Mouse (Mus musculus): ENCODE results near the gene Cabin1. TPM values are rescaled to one million over a fixed set of nuclear protein-coding genes. Genes with fewer than 3 reads are reported as not detected.

The Cabin1 gene
- polyA plus RNA-seq, 1 experiment = 59.3 TPM

DNA sequence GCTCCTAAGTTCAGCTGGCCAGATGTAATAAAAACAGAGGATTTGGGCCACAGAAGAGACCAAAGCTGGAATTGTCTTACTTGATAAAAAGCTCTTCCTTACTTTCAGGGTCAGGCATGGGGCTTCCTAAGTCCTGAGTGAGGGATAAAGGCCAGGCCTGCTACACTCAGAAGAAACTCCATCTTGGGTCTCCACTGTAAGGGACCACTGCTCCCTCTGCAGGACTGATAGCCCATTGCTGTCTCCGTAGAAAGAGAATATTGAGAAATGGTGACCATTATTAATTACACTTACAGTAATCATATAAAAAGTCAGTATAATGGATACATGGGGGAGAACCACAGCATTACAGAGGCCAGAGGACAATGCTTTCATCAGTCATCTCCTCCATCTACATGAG, 60.6 kb downstream of the Cabin1 start:
- 94% methylated on average over 1 of the region's 1 CpGs for WGBS
- Histone ChIP-seq H3K4me3 (ENCODE audit: extremely low read depth, insufficient read depth, insufficient read length) (no peak overlapping the region), H3K36me3 (ENCODE audit: control insufficient read depth, insufficient read depth, low read length) (peaks cover 13% of the 10 kb centered on the region), H3K4me1 (ENCODE audit: control insufficient read depth, insufficient read depth, insufficient read length) (no peaks in the 10 kb centered on the region), H3K27ac (ENCODE audit: insufficient read depth, low read length) (no peak overlapping the region), H3K27me3 (ENCODE audit: control insufficient read depth, insufficient read depth, low read length) (no peaks in the 10 kb centered on the region)
- no peak for DNase-seq (ENCODE audit: low read depth in 1 of 2, low spot score in 2 of 2)
- no peak for TF ChIP-seq POLR2A (IDR thresholded peaks at IDR 0.05; ENCODE audit: low read depth, low read length)
- no peak for TF ChIP-seq CTCF (IDR thresholded peaks at IDR 0.05; ENCODE audit: extremely low read depth, insufficient read depth, insufficient read length, insufficient replicate concordance)

DNA sequence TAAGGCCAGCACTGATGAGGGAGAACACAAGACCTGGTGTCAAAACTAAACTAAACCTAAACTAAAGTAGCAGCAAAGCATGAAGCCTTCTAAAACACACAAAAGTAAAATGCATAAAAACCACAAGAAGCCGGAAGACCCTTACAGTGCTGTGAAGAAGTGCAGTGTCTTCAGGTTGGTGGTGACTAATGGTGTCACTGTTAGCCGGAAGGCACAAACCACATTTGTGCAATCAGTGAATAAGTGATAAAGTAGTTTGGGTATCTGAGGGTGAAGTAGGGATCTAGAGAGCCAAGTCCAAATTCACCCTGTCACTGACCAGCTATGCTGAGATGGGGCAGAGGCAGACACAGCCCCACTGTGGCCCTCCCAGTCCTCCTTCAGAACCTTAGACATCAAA, 61.6 kb downstream of the Cabin1 start:
- 85% methylated on average over 2 of the region's 2 CpGs for WGBS
- H3K36me3 ChIP-seq (ENCODE audit: control insufficient read depth, insufficient read depth, low read length) = peaks cover 13% of the 10 kb centered on the region
- DNase-seq (ENCODE audit: low read depth in 1 of 2, low spot score in 2 of 2) = no peak
- no peaks in the 10 kb centered on the region for H3K27me3 ChIP-seq (ENCODE audit: control insufficient read depth, insufficient read depth, low read length)
- TF ChIP-seq POLR2A (IDR thresholded peaks at IDR 0.05; ENCODE audit: low read depth, low read length) (no peak), CTCF (IDR thresholded peaks at IDR 0.05; ENCODE audit: extremely low read depth, insufficient read depth, insufficient read length, insufficient replicate concordance) (no peak)
- H3K4me1 ChIP-seq (ENCODE audit: control insufficient read depth, insufficient read depth, insufficient read length) = no peaks in the 10 kb centered on the region
- no peak overlapping the region for H3K4me3 ChIP-seq (ENCODE audit: extremely low read depth, insufficient read depth, insufficient read length)
- H3K27ac ChIP-seq (ENCODE audit: insufficient read depth, low read length) = no peak overlapping the region

DNA sequence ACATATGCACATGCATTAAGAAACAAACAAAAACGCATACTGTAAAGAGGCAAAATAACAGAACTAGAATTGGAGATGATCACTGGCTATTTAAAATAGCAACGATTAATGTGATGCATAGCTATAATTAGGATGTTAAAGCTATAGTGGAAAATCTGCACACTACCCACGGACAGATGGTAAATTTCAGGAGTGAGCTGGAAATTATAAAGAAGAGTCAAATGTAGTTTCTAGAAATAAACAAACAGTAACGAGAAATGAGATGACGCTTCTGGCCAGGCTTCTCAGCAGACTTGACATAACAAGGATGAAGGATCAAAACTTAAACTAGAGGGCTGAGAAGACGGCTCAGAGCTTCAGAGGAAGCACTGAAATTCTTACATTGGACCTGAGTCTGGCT, 62.9 kb downstream of the Cabin1 start:
- WGBS = 88% methylated on average over 6 of the region's 6 CpGs
- Histone ChIP-seq H3K36me3 (ENCODE audit: control insufficient read depth, insufficient read depth, low read length) (peaks cover 10% of the 10 kb centered on the region), H3K27me3 (ENCODE audit: control insufficient read depth, insufficient read depth, low read length) (no peaks in the 10 kb centered on the region), H3K27ac (ENCODE audit: insufficient read depth, low read length) (no peak overlapping the region), H3K4me3 (ENCODE audit: extremely low read depth, insufficient read depth, insufficient read length) (no peak overlapping the region), H3K4me1 (ENCODE audit: control insufficient read depth, insufficient read depth, insufficient read length) (no peaks in the 10 kb centered on the region)
- DNase-seq (ENCODE audit: low read depth in 1 of 2, low spot score in 2 of 2) = no peak
- no peak for TF ChIP-seq POLR2A (IDR thresholded peaks at IDR 0.05; ENCODE audit: low read depth, low read length)
- TF ChIP-seq CTCF (IDR thresholded peaks at IDR 0.05; ENCODE audit: extremely low read depth, insufficient read depth, insufficient read length, insufficient replicate concordance) = no peak

DNA sequence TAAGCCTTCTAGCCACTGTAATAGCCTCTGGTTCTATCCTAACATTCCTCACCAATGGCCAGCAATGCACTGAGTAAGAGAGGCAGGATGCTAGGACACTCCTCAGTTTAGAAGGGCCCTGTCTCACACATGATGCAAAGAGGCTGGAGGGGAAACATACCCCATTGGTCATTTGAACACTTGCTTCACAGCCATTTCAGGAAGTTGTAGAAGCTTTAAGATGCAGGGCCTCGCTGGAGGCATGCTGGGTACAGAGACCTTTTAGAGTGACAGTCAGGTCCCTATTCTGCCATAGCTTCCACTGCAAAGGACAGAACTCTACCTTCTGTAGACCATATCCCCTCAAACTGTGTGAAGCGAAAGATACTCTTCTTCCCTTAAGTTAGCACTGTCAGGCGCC, 66.4 kb downstream of the Cabin1 start:
- Histone ChIP-seq H3K36me3 (ENCODE audit: control insufficient read depth, insufficient read depth, low read length) (peaks cover 22% of the 10 kb centered on the region), H3K4me3 (ENCODE audit: extremely low read depth, insufficient read depth, insufficient read length) (no peak overlapping the region), H3K27me3 (ENCODE audit: control insufficient read depth, insufficient read depth, low read length) (no peaks in the 10 kb centered on the region), H3K27ac (ENCODE audit: insufficient read depth, low read length) (no peak overlapping the region), H3K4me1 (ENCODE audit: control insufficient read depth, insufficient read depth, insufficient read length) (no peaks in the 10 kb centered on the region)
- TF ChIP-seq CTCF (IDR thresholded peaks at IDR 0.05; ENCODE audit: extremely low read depth, insufficient read depth, insufficient read length, insufficient replicate concordance) = no peak
- no peak for DNase-seq (ENCODE audit: low read depth in 1 of 2, low spot score in 2 of 2)
- WGBS = 82% methylated on average over 3 of the region's 3 CpGs

DNA sequence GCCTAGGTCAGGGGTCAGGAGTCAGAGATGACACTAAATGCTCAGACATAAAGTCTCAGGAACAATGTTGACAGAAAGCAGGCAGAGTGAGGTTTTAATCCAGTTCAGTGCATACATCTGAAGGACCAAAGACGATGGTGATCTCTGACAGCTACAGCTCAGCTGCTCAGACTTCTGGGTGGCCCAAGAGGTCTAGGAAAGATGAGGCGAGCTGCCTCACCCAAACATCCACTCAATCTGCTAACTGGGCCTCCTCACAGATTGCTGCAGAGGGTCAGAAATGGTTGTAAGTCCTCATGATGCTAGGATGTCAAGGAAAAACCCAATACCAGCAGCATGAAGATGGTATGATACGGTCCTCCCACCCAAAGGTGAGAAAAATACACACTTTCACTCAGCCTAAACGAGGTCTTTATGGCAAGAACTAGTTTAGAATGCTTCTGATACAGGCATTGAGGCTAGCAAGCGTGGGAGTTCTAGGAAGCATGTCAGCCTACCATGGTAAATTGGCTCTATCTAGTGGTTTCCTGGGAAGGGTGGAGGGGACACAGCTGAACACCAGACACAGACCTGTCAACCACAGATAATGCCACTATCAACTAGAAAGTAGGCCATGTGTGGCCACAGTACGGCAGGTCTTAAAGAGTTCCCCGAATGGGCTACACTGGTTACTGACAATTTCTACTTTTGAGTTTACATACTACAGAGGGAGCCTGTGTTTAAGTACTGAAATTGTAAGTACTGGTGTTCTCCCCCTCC, 67.4 kb downstream of the Cabin1 start:
- DNase-seq (ENCODE audit: low read depth in 1 of 2, low spot score in 2 of 2) = no peak
- TF ChIP-seq CTCF (IDR thresholded peaks at IDR 0.05; ENCODE audit: extremely low read depth, insufficient read depth, insufficient read length, insufficient replicate concordance) = no peak
- TF ChIP-seq POLR2A (IDR thresholded peaks at IDR 0.05; ENCODE audit: low read depth, low read length) = no peak
- peaks cover 22% of the 10 kb centered on the region for H3K36me3 ChIP-seq (ENCODE audit: control insufficient read depth, insufficient read depth, low read length)
- H3K4me3 ChIP-seq (ENCODE audit: extremely low read depth, insufficient read depth, insufficient read length) = no peak overlapping the region
- no peaks in the 10 kb centered on the region for H3K27me3 ChIP-seq (ENCODE audit: control insufficient read depth, insufficient read depth, low read length)
- 81% methylated on average over 7 of the region's 7 CpGs for WGBS
- no peaks in the 10 kb centered on the region for H3K4me1 ChIP-seq (ENCODE audit: control insufficient read depth, insufficient read depth, insufficient read length)
- peak overlapping the region; percentile 42; the same call in 1 of the 2 replicates for H3K27ac ChIP-seq (ENCODE audit: insufficient read depth, low read length)

DNA sequence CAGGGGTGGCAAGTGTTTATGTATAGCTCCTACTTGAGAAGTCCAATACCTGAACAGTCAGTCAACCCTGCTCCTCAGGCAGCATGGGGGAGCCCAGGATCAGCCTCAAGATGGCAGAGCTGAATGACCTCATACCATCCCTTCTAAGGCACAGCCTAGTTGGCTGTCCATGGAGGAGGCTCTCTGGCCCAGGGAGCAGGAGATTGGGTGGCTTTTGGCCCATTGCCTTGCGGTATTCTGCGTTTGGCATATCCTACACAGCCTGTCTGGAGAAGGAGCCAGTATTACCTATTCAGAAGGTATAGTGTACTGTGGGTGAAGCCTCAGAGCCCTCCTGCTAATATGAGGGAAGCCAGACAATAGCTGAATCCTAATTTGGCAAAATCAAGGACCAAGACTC, 68.6 kb downstream of the Cabin1 start:
- no peaks in the 10 kb centered on the region for H3K27me3 ChIP-seq (ENCODE audit: control insufficient read depth, insufficient read depth, low read length)
- DNase-seq (ENCODE audit: low read depth in 1 of 2, low spot score in 2 of 2) = no peak
- H3K36me3 ChIP-seq (ENCODE audit: control insufficient read depth, insufficient read depth, low read length) = peaks cover 23% of the 10 kb centered on the region
- H3K4me1 ChIP-seq (ENCODE audit: control insufficient read depth, insufficient read depth, insufficient read length) = no peaks in the 10 kb centered on the region
- no peak overlapping the region for H3K27ac ChIP-seq (ENCODE audit: insufficient read depth, low read length)
- no peak overlapping the region for H3K4me3 ChIP-seq (ENCODE audit: extremely low read depth, insufficient read depth, insufficient read length)
- no peak for TF ChIP-seq POLR2A (IDR thresholded peaks at IDR 0.05; ENCODE audit: low read depth, low read length)
- no peak for TF ChIP-seq CTCF (IDR thresholded peaks at IDR 0.05; ENCODE audit: extremely low read depth, insufficient read depth, insufficient read length, insufficient replicate concordance)
- WGBS = 88% methylated on average over 2 of the region's 2 CpGs

DNA sequence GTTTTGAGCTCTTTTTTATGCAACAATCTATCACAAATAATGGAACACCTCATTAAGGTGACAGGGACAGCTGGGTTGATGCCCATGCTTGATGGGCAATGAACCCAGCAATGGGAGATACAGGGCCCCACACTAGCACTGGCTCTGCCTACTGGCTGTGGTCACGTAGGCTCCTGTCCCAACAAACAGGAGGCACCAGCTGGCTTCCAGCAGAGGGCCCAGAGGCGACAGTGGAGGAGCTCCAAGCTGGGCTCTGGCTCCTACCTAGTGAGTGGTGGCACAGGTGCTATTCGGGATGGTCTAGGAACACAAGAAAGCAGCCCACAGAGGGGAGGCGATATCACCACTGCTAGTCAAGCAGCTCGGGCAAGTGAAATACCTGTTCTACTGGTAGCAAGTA, 69.1 kb downstream of the Cabin1 start:
- no peak for TF ChIP-seq POLR2A (IDR thresholded peaks at IDR 0.05; ENCODE audit: low read depth, low read length)
- no peak for TF ChIP-seq CTCF (IDR thresholded peaks at IDR 0.05; ENCODE audit: extremely low read depth, insufficient read depth, insufficient read length, insufficient replicate concordance)
- Histone ChIP-seq H3K4me1 (ENCODE audit: control insufficient read depth, insufficient read depth, insufficient read length) (no peaks in the 10 kb centered on the region), H3K27ac (ENCODE audit: insufficient read depth, low read length) (no peak overlapping the region), H3K4me3 (ENCODE audit: extremely low read depth, insufficient read depth, insufficient read length) (no peak overlapping the region), H3K27me3 (ENCODE audit: control insufficient read depth, insufficient read depth, low read length) (no peaks in the 10 kb centered on the region), H3K36me3 (ENCODE audit: control insufficient read depth, insufficient read depth, low read length) (peaks cover 22% of the 10 kb centered on the region)
- DNase-seq (ENCODE audit: low read depth in 1 of 2, low spot score in 2 of 2) = no peak
- 94% methylated on average over 5 of the region's 5 CpGs for WGBS

Measured in spleen, adult 2 months (tissue).